Mouse (Mus musculus) T-helper 2 cell (primary cell): ENCODE measurements at regions not wholly inside any gene's neighbourhood (a gene's known extent, or its start where the extent isn't known, plus 50 kb on each side); places are given as distances from the start of the nearest gene placed in this dataset.

ENCODE experiments used
- in situ Hi-C: fragments of 300-600 bp; cut with MboI, MseI; formaldehyde crosslinking; loops from one replicate; pipeline ENCODE4 v1.15.1; 2025; ENCODE audit warnings: high pct_unique_total_duplicates

DNA sequence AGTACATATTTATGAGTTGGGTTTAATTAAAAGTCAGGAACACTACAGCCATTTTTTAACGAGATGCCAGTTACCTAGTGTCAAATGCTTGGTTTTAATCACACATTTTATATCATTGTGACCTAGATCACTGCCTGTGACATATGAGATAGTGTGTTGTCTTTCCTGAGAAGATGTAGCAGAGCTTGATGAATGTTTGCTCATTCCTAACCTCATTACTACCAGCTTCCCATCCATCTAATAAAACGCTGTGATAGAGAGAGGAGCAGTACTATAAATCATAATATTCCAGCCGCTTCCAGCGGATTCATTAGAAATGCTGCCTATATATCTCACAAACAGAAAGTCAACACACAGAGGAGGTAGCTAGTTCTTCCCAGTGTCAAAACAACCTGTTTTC lies 163.6 kb downstream of the Aldoart1 start:
- in situ Hi-C loops = no loop called here

DNA sequence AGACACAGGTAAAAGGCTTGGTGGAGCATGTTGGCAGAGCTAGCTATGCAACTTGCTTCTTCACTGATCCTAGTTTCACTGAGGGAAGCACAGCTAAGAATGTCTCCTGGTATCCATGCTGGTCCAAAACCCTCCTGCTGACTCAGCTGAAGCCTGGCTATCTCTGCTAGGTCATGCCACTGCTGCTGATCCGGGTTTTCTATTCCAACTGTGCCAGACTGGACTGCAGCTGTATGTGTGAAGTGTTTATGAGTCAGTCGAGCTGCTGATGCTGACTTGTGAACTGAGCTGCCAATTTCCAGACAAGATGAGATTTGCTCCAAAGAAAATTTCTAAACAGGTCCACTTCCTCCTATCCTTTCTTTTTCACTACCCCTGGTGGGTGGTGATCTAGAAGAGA lies 178.4 kb downstream of the Aldoart1 start:
- in situ Hi-C loops = no loop called here

DNA sequence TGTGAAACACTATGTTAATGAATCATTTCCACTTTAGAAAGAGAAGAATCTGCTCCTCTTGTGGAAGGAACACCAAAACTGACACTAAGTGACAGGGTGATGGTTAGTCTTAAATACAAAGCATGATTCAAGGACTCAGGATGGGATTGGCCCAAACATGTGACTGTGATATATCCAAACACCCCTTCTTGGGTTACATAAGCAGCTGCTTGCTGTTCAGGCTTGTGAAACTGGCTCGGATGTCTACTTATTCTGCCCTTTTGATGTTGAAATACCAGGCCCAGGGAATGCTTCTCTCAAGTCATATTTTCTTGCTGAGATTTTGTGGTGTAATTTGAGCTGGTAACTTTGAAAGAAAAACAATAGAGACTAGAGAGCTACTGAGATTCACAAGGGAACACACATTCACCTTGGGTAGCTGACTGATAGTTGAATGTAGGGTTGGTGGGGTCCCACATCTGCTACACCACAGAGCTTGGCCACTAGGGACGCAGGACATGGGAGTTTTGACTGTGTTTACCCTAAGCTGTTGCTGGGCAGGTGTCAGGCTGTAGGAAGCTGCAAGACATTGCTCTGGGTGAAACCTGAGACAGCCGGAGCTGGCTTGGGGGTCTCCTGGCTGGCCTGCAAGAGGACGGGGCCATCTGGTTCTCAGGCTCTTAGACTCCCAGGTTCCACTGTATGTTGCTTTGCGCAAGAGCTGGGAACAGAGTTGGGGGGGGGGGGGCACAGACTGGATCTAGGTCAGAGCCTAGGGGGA lies 180.6 kb downstream of the Aldoart1 start:
- in situ Hi-C loops = no loop called here

DNA sequence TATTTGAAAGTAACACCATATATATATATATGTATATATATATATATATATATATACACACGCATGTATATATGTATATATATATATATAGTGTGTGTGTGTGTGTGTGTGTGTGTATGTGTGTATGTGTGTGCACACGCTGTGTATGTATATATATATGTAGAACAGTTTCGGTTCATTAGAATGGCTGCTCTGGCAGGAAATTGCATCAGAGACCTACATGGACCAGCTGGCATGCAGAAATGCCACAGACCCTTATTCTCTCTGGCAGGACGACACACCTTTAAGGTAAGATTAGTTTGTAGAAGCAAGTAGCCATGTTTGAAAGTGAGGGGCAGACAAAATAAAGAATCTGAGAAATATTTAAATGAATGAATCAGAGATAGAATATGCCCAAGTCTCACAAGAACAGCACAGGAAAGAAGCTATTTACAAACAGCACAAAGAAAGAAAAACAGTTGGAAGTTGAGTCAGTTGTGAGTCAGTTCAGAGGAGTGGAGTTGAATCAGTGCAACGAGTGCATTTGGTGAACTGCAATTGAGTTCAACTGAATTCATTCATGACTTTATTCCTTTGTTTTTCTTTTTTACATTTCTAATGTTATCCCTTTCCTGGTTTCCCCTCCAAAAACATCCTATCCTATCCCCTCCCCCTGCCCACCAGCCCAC lies 182.5 kb downstream of the Aldoart1 start:
- in situ Hi-C loops = no loop called here

DNA sequence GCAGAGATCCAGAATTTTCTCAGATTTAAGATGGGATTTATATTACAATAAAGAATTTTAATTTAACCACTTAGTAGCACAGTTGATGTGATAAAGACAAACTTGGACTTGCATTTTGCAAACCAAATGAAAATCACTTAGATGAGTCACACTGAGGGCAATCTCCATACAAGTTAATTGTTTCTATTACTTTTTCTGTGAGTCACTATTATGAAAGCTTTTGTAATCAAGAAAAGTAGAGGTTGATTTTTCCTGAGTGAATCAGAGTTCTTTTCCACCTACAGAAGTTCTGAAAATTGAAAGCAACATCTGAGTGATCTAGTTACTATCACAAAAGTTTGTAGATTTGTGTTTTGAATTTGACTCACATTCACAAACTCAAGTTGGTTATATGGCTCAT lies 188.1 kb downstream of the Aldoart1 start:
- in situ Hi-C loops = no loop called here

DNA sequence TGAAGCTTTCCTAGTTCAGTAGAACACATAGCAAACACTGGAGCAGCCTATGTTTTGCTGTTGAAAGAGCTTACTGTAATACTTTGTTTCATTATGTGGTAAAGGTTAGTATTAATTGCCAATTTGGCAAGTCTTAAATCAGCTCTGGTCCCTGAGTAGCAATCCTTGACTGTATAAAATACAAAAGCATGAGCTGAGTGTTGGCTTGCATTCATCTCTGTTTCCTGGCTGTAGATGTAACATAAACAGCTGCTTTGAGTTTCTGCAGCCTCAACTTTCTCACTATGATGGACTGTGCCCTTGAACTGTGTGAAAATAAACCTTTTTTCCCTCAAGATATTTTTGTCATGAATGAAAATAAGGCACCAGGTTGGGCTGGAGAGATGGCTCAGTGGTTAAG lies 190.0 kb downstream of the Aldoart1 start:
- in situ Hi-C loops = no loop called here

DNA sequence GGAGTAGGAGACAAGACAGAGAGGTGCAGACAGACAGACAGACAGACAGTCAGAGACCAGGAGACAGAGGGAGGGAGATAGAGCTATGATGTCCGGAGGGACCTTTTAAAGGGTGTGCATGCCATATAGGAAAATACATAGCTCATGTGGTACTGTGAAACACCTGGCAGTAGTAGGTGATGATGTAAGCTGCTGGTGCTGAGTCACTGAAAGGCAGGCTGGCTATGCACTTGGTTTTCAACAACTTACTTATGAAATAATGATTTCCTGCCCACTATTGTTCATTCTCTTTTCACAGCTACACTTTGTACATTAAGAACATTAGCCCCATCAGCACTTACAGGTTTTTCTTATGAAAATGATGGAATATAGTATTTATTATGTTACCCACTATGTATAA lies 196.2 kb downstream of the Aldoart1 start:
- in situ Hi-C loops = no loop called here

DNA sequence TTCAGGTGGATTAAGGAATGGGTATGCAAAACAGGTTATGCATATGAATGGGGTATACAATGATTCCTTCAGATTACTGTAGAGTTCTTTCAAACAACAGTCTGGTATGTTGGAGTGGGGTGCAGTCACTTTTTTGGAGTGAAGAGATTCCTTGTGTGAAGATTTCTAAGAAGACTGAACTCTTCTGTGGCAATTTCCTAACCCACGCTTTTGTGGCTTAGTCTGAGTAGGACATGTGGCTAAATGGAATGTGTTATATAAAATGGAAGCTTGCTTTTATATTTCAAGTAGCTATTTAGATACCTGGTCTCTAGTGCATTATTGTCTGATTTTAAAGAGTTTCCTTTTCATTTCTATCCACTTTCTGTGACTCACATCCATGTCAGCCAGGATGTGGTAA lies 205.3 kb downstream of the Aldoart1 start:
- in situ Hi-C loops = no loop called here

DNA sequence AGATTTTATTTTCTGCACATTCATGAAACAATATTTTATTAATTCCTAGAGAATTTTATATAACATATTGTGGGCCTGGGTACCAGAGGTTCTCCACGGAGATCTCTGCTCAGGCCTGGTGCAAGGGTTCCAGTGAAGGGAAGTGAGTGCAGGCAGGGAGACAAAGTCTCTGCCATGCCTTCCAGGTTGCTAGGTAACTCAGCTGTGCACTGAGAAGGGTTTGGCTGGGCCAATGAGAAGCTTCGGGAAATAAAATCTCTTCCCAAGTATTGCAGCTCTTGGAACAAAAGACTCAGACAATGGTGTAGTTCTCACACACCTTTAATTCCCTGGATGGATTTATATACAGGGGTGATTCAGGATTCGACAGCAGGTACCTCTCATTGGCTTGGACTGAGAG lies 223.0 kb downstream of the Aldoart1 start:
- in situ Hi-C loops = no loop called here

DNA sequence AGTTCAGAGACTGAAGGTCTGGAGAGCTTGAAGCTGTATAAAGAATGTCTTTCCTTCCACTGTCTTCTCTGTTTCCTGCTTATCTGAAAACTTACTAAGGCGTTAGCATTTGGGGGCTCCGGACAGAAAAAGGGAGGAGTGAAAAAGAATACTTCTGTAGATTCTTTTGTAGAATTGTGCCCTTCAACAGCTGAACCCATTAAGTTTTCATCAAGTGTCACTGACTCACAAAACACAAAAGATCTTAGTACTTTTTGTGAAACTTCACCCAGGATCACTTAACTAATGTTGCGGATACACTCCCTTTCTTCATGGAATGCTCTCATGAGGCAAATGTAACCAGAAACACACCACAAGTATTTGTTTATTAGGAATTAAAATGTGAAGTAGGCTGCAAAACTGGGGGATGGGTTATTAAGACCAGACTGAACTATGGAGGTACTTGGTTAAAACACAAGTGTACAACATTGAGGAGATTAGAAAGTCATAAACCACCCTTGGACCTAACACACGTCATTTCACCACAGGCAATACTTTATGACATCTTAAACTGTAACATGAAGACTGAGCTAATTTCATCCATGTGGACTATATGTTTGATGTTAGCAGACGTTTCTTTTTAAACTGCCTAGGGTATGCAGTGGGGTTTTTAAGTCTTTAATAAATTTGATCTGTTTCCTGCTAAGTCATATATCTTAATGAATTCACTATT lies 225.1 kb downstream of the Aldoart1 start:
- in situ Hi-C loops = no loop called here

DNA sequence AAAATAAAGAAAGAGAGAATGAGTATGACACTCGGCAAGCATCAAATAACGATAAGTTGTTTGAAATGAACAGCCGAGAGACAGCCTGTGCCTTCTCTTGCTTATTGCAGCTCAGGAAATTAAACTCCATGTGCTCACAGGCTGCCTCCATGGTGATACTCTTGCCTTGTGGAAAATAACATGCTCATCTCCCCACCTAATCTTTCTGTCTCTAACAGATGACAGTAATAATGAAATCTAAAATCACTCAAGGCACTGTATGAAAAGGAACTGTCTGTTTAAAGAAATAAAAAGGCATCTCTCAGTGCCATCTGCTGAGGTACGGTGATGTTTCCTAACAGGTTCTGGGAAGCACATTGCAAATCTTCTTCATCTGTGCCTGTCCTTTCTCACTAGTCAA lies 247.3 kb downstream of the Aldoart1 start:
- in situ Hi-C loops = no loop called here

DNA sequence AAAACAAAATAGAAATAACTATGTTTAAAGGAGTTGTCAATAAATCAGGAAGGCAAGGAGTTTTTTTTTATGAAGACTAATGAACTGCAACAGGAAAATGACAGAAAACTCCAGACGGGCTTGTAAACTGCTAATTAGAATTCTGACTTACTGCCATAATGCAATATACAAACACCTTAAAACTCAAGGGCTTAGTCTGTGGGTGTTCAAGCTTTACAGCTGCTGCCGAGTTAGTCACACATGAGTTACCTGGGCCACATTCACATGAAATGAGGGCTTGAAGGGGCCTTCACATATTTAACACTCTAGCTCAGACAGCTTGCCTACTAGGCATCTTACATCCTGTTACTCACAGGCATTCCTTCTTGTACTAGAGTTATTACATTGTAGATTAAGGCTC lies 256.9 kb downstream of the Aldoart1 start:
- in situ Hi-C loops = no loop called here

DNA sequence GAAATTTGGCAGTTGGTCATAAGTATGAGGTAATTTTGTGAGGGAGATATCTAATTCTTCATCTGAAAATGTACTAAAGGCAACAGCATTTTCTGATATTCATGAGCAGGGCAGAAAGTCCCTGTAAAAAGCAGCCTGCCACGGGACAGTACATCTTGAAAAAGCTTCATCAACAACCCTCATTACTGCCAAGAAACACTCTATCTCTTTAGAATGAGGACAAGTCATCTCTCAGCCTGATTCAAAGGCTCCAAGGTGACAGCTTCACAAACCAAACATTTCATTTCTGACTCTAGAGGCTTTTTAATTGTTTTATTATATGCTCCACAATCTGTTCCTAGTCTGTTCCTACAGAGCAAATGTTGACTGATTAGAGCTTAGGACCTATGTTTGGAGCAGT lies 260.3 kb downstream of the Aldoart1 start:
- in situ Hi-C loops = no loop called here

DNA sequence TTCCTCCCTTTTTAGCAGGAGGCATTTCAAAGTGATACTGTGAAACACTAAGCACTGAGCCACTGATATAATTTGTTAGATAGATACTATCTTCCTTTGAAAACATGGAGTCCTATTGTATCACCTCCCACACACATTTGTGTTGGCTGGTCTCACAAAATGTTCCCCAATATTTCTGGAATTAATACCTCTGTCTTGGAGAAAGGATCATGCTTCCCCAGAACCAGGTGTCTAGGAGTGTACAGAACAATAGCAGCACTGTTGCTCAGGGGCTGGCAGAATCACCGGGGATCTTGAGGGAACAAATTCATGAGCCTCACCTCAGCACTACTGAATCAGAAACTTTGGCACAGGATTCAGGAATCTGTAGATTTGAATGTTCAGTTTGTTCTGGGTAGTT lies 277.5 kb downstream of the Aldoart1 start:
- in situ Hi-C loops = no loop called here

DNA sequence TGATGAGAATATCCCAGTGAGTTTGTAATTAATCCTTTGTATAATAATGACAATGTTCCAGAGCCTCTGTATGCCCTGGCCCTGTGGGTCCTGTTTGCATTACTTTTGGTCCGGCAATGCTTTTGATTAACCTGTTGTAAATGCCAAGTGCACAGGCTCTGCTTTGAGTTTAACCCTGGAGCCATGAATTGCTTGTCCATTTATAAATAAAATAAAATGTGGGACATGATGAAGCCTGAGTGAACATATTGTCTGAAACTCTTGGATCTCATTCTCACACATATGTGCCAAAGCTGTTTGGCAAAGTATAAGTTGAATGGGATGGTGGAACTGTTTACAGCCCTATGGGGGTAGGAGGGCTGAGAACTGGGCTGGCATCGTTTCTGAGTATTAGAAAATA lies 280.5 kb downstream of the Aldoart1 start:
- in situ Hi-C loops = no loop called here

DNA sequence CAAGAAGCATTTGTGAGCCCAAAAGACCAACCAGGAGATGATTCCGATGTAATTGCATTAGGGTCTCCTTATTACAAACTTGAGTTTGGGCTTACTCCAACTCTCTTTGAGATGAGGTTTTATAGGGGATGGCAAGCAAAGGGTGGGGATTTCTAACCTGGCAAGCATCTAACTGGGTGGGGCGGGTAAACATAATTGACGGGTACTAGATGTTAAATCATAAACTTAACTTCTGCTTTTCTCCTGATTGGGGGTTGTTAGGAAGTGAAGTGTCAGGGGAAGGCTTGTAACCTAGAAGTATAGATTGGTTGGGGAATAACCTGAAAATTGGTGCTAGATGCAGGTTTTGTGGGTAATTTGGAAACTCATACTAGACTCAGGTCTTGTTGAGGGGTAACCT lies 287.2 kb downstream of the Aldoart1 start:
- in situ Hi-C loops = no loop called here

DNA sequence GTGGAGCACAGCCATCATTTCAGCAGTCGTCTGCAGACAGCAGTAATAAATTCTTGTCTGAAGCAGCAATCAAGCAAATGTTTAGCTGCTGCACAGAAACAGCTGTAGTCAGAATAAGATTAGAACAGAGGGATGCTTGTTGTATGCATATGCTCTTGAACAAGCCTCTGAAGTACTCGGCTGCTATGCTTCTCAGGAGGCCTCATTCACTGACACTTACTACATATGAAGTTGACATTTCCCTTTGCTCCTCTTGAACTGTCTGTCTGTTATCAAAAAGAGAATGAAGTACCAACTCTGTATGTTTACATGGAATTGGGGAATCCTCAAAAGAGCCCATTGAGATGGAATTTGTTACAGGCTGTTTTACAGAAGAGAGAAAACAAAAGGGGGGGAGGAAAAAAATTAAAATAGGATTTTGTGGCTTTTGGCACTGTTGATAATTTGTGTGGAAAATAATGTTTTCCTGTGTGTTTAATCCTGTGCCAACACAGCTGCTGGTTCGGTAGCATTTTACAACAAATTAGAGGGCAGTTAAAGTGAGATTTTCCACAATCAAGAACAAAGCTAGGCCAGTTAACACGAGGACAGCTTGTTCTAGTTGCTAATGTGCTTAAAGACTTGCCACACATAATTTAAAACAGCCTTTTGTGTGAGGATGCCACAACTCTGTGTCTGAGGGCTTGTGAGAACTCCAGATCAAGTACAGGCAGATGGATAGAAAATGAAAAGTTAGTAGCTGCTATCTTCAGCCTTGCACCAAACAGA lies 289.3 kb downstream of the Aldoart1 start:
- in situ Hi-C loops = no loop called here

DNA sequence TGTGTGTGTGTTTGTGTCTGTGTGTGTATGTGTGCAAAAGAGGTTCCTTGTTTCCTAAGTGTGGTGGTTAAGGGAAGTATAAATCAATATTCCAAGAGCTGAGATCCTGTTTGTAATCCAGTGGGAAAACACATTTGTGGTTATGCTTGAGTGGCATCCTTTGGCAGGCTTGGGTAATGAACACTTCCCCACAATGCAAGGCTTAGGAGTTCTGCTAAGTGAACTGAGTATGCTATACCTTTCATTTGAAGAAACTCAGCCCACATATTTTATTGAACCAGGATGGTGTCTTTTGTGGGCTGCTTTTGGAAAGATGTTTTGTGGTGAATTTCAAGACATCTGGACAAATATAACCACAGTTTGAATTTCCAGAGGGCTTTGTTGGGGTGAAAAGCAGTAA lies 298.2 kb downstream of the Aldoart1 start:
- in situ Hi-C loops = loop anchor here (10.0 kb wide), 2 partner anchors 1279 to 1651 kb away; no protein-coding TSS in a partner anchor

DNA sequence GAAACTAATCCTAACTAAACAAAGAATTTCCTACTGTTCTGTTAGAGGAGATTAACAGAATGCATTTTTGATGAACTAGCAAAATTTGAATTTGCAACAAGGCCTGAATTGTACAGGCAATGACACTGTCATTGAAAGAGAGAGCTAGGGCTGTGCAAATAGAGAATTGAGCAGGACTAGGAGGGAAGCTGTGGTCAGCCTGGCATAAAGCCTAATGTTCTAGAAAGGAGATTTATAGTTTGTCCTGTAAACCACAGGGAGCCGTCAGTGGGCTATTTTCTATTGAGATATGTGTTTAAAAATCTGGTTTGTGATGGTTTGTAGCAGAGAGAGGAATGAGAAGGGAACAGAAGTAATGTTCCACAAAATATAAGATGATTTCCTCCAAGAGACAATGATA lies 317.9 kb downstream of the Aldoart1 start:
- in situ Hi-C loops = no loop called here

DNA sequence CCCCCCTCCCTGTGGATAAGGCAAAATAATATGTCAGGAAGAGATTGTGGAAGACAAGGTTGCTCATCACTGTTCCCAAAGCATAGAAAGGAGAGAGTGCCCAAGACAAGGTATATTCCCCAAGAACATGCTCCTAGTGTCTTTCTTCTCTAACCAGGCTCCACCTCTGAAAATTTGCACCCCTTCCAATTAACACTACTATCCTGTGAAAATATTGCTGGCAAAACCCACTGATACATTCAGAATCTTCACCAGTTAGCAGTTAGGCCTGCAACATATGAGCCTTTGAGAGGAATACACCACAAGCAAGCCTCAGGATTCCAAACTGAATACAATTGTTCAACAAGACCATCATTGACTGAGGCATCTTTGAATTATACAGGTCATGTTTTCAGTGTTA lies 323.9 kb upstream of the Tle1 start:
- in situ Hi-C loops = no loop called here

DNA sequence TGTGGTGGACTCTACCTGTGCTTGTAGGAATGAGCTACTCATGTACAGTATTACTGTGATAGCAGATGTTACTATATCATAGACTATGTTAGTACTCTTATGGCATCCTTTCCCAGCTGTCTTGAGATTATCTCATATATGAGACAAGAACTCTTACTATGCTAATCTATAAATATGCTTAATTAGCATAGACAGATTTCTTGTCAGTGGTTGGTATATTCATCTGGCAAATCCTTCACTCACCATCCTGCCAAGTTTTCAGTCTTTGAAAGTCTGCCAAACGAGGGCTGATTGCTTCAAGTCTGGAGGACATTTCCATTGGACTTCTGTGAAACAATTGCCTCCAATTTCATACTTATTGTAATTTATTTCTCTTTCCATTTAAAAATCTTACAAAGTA lies 323.4 kb upstream of the Tle1 start:
- in situ Hi-C loops = no loop called here

DNA sequence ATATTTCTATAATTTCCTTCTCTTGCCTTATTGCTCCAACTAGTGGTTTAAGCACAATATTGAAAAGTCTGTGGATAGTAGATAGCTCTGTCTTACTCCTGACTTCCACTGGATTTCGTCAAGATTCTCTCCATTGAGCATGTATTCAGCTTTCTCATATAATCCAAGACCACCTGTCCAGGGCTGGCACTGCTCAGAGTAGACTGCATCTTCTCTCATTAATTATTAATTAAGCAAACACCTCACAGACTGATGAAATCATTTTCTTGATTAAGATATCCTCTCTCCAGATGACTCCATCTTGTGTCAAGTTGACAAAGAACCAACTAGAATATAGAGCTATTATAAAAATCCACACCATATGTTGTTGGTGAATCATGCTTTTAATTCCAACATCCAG lies 310.5 kb upstream of the Tle1 start:
- in situ Hi-C loops = loop anchor here (10.0 kb wide), 1 partner anchor 1624 kb away; no protein-coding TSS in a partner anchor
